Mouse (Mus musculus) granulocyte monocyte progenitor cell, adult 5-6 weeks (primary cell): Measurements from ENCODE around the gene Zbtb5. TPM values are rescaled to one million over a fixed set of nuclear protein-coding genes. Genes with fewer than 3 reads are reported as not detected.
"Not testable (repeated sequence)": the region's sequence is repeated elsewhere in the genome, so short reads cannot be mapped to it uniquely, and the experiment has no call there.

Experiments used
- ATAC-seq: replicated peaks from 2 replicates; pipeline ENCODE4 v1.8.0; 2016; ENCODE audit warnings: mild to moderate bottlenecking, moderate TSS enrichment, inconsistent platforms; ENCODE audit not compliant: poor library complexity, severe bottlenecking
- total RNA-seq, 2 experiments: library from RNA; stranded (forward) in 1 of 2; stranded (reverse) in 1 of 2; fragments of 200-712, 200-1000 nt in 1 of 2; fragments of >200 nt in 1 of 2; fragmentation: Nextera tagmentation in 1 of 2; gene quantifications; 2 replicates each; pipeline ENCODE4 v1.2.3; 2014 to 2017

The Zbtb5 gene
- total RNA-seq (2014; fragmentation: Nextera tagmentation): 10.0 and 12.2 TPM in 2 replicates
- 9.0 and 9.3 TPM in 2 replicates for total RNA-seq (2017)

- peak; percentile 85 for ATAC-seq
Measured at GRCm38 (mm10) chr4:45012105-45012975, at the start of gene Zbtb5. TSS of gene Zbtb5 (minus strand) at chr4:45012412.

GRCm38 (mm10) chr4:45055451-45055850, 43.2 kb upstream of the Zbtb5 start:
- ATAC-seq: no peak

GRCm38 (mm10) chr4:45054862-45055261, 42.6 kb upstream of the Zbtb5 start:
- peak; percentile 65 for ATAC-seq

GRCm38 (mm10) chr4:45047956-45048355, 35.7 kb upstream of the Zbtb5 start:
- no peak for ATAC-seq

- no peak for ATAC-seq
Measured at GRCm38 (mm10) chr4:45047286-45047887, 35.2 kb upstream of the Zbtb5 start.

- no peak for ATAC-seq
Measured at GRCm38 (mm10) chr4:45046679-45047078, 34.5 kb upstream of the Zbtb5 start.

- ATAC-seq: no peak
Measured at GRCm38 (mm10) chr4:45040795-45041194, 28.6 kb upstream of the Zbtb5 start.

GRCm38 (mm10) chr4:45039546-45039945, 27.3 kb upstream of the Zbtb5 start:
- ATAC-seq: not testable (repeated sequence)

- not testable (repeated sequence) for ATAC-seq
Measured at GRCm38 (mm10) chr4:45038879-45039278, 26.7 kb upstream of the Zbtb5 start.

GRCm38 (mm10) chr4:45037455-45038410, 25.5 kb upstream of the Zbtb5 start:
- no peak for ATAC-seq

- no peak for ATAC-seq
Measured at GRCm38 (mm10) chr4:45036571-45036970, 24.4 kb upstream of the Zbtb5 start.

GRCm38 (mm10) chr4:45036048-45036447, 23.8 kb upstream of the Zbtb5 start:
- peak; percentile 62 for ATAC-seq

GRCm38 (mm10) chr4:45034693-45035628, 22.7 kb upstream of the Zbtb5 start:
- ATAC-seq: peak; percentile 34

GRCm38 (mm10) chr4:45032586-45032985, 20.4 kb upstream of the Zbtb5 start:
- peak; percentile 25 for ATAC-seq

GRCm38 (mm10) chr4:45026459-45026858, 14.2 kb upstream of the Zbtb5 start:
- no peak for ATAC-seq

GRCm38 (mm10) chr4:45019009-45019408, 6.8 kb upstream of the Zbtb5 start:
- peak; percentile 31 for ATAC-seq

GRCm38 (mm10) chr4:45018452-45018980, 6.3 kb upstream of the Zbtb5 start, which contains the start of gene Polr1e:
TSS of gene Polr1e (plus strand) at chr4:45018583.
- peak; percentile 93 for ATAC-seq

GRCm38 (mm10) chr4:45015615-45016014, 3.4 kb upstream of the Zbtb5 start:
- no peak for ATAC-seq

GRCm38 (mm10) chr4:45013537-45013936, 1.3 kb upstream of the Zbtb5 start:
- no peak for ATAC-seq
